Mouse (Mus musculus): ENCODE data around the gene Tenm1.

Gene Tenm1

DNA sequence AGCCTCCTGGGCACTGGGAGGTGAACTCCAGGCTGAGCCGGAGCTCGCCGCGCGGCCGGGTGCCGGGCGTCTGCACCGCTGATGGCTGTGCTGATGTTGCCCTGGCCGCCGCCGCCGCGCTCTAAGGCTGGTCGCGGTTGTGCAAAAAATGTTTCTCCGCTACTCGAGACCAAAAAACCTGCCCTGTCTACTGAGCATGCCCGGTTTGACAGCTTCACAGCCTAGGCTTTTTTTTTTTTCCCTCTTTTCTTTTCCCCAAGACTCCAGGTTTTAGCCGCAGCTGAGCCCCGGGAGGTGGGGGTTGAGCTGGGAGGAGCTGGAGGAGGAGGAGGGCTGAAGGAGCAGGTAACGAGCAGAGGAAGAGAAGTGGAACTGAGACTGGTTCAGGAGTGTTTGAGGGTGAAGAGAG, at the start of gene Tenm1:
Tenm1 (minus strand) TSS at position 272 of the 409 bp plus-strand sequence.
- DNase-seq = no peak

DNA sequence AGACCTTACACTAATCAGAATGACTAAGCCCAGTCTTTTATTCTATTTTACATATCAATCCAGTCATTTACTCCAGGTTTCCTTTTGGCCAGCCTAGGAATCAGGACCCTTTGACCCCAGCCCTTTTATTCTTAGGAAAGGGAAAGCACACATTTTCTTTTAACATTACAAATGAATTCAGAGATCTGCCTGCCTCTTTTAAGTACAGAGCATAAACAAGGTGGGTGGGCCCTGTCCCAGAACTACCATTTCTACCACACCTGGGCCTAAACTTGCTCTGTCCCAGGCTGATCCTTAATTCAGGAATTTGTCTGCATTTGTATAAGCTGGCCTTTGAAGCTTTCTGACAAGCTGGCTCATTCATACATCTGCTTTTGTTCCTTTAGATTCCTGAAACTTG, 38.4 kb upstream of the Tenm1 start:
- no peak for DNase-seq

GRCm38 (mm10) chrX:43430581-43430980, 1.7 kb upstream of the Tenm1 start:
- DNase-seq = no peak

DNA sequence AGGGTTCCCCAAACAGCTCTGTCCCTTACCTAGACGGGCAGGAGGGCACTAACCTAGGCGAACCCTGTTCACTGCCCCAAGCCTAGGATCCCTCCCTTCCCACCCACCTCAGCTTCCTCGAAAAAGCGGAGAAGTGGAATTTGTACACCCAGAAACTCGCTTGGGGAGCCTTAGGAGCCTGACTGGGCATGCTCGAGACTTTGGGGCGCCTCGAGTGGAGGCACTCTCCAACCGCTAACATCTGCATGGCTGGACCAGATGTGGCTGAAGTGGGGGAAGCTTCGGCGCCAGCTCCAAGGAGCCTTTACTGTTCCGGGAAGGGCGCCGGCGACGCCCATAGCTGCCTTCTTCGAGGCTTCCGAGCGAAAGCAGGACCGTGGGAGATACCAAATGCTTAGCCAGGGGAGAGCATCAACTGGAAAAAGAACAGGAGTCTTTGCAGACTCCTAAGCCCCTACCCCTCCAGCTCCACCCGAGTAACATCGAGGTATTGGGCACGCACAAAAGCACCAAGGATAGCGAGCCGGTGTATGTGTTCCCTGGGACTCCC, 1.1 kb upstream of the Tenm1 start:
- DNase-seq = no peak

DNA sequence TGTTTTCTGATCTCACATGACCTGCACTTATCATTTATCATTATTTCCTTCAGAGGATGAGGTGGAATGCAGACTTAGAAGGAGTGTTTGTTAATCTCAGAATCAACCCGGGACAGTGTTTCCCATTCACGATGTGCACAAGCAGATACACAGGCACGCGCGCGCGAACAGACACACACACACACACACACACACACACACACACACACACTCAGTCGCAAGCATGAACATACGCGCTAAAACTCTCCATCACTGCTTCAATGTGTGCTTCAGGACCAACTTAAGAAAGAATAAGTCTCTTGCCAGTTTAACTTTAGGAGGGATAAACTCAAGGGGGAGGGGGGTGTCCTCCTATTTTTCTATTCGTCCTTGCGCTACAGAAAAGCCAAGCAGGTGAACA, 411 bp upstream of the Tenm1 start:
- DNase-seq = no peak

DNA sequence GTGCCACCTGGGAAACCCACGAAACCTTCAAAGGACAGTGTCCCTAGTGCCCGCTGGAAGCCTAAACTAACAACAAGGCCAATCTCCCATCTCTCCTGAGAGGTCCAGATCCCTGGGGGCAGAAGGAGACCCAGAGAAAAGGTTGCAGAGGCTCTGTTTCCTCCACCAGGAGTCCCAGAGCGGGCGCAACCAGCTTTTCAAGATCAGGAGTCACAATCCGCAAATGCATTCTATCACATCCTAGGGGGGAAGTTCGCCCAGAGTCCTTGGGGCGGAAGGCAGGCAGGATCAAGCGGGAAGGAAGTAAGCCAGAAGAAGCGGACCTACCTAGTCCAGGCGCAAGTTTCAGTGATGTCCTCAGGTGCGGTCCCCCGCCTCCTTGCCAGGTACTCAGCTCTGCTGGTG, 963 bp downstream of the Tenm1 start:
- DNase-seq = no peak

DNA sequence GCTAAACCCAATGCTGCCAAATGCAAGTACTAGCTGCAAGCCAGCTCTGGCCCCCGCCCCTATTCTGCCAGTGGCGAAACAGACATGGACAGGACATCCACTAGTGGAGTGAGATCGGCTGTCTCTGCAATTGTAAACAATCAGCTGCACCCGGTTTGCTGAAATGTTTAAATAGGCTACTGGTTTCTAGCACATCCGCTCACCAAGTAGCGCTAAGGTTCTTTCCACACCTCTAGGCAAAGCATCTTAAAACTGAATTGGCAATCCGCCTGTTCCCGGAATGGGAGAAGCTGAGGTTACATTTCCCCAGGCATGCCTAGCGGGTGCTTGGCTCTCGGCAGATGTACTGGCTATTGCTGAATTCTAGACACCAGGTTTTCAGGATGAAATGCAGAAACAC, 1.8 kb downstream of the Tenm1 start:
- no peak for DNase-seq

- DNase-seq = no peak
These were observed 31.0 kb downstream of the Tenm1 start for GRCm38 (mm10) chrX:43397957-43398356.

GRCm38 (mm10) chrX:43388106-43388505, 40.8 kb downstream of the Tenm1 start:
- no peak for DNase-seq

GRCm38 (mm10) chrX:43372526-43372925, 56.4 kb downstream of the Tenm1 start:
- DNase-seq = no peak

DNA sequence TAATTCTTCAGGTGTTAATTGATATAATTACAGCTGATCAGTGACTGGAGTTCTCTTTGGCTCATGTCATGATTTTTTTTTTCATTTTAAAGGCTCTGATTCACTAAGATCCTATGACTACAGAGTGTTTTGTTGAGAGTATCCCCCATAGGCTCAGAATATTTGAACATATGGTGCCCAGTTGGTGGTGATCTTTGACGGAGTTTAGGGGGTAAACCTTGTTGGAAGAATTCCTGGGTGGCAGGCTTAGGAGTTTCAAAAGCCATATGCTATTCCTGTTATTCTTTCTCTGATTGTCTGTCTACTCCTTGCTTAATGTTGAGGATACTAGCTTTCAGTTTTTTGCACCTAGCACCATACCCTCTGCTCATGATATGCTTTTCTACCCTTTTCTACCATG, 109.6 kb downstream of the Tenm1 start:
- no peak for DNase-seq

DNA sequence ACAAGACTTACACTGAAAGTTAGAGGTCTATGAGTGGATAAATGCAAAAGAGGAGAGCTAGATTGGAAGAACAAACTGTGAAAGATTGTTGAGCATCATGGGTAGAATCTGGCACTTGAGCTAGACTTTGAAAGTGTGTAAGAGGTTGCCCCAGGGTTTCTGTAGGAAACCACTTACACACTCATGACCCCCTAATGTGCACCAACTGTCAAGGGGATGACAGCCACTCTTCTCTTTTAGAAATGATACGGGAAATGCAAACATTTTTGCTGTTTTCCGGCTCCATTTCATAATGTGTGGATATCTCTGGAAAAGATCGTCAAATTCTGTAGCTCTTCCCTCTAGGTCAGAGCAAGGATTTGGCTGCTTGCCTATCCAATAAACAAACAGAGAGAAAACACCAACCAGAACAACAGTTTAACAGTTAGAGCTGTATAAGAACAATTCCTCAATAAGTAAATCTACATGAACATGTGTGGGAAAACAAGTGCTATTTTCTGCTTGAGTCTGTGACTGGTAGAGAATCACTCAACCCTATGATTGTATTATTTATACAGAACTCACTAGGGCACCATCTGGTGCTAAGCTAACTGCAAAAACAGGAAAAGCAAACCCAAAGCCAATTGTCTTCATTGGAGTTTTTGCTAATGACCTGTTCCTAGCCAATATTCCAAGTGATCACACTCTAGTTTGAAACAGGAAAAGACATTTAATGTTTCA, 111.0 kb downstream of the Tenm1 start:
- DNase-seq = no peak

GRCm38 (mm10) chrX:43235844-43236243, 193.1 kb downstream of the Tenm1 start:
- DNase-seq = no peak

DNA sequence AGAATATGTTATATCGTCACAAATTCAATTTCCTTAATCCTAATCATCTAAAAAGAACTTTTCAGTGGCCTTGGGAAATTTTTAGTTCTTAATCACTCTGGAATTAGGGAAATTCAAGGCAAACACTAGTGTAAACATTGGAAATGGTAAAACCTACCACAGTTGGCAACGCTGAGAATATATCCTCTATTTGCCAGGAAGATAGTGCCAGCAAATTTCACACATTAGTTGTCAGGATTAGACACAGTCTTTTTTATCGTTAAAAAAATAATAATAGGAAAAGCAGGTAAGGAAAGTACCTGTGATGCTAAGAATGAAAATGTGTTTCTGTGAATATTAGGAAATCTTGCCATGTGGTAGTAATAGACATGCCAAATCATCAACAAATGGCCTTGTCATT, 223.9 kb downstream of the Tenm1 start:
- no peak for DNase-seq

DNA sequence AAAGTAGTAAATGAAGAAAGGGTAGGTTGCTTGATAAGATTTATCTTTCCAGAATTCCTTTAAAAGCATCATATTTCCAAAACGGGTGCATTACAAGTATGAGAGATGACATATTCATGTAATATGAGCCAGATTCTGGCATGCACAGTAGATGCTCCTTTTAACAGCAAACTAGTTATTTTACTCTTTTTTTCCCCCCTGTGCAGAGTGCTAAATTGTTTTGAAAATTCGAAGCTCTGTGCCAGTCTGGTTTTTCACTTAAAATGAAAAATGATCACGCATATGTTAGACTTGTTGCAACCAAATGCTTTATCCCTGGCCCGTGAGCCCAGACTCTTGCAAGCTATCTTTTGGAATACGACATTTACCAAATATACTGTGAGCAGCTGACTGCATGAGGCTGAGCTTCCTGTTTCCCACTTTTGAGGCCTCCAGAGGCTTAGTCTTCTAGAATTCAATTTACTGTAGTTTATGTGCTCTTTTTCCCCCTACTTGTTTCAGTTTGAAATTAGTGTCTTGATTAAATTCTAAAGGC, 226.6 kb downstream of the Tenm1 start:
- DNase-seq = no peak

GRCm38 (mm10) chrX:43182975-43183374, 246.0 kb downstream of the Tenm1 start:
- no peak for DNase-seq

GRCm38 (mm10) chrX:43151561-43151960, 277.4 kb downstream of the Tenm1 start:
- DNase-seq = no peak

DNA sequence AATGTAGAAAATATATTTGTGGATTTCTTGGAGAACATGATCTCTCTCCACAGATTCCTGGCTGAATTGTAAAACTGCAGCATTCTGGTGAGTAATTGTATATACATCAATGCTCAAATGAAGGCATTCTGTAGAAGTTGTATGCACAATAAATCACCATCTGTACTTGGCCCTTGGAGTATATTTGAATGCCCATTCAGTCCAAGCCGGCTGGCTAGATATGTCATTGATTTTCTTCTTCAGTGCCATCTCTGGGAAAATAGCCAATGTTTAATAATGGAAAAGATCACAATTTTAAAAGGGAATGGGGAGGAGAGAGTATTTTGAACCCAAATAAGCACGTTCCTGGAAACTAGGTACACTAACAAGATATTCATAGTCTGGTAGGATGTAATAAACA, 299.2 kb downstream of the Tenm1 start:
- no peak for DNase-seq

GRCm38 (mm10) chrX:43122491-43122890, 306.4 kb downstream of the Tenm1 start:
- DNase-seq = no peak

- no peak for DNase-seq
These were observed 306.9 kb downstream of the Tenm1 start for GRCm38 (mm10) chrX:43122001-43122400.

GRCm38 (mm10) chrX:42986100-42986499, 442.8 kb downstream of the Tenm1 start:
- DNase-seq = no peak

- DNase-seq = no peak
These were observed 455.4 kb downstream of the Tenm1 start for GRCm38 (mm10) chrX:42973562-42973961.

DNA sequence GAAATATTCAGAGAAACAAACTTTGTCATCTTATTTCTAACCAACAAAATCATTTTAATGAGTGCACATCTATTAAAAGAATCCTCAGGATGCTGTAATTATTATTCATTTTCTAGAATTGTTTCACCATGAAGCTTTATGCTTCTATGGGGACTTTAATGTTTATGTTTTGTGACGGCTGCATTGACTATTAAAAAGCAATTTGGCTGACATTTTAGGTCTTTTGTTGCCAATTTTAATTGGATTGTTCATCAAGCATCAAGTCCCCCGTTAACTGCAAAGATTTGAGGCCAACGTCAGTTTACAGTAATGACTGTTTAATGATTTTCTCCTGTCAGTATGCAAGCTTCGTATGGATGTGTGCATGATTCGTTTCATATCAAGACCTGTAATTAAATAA, 461.3 kb downstream of the Tenm1 start:
- DNase-seq = no peak

DNA sequence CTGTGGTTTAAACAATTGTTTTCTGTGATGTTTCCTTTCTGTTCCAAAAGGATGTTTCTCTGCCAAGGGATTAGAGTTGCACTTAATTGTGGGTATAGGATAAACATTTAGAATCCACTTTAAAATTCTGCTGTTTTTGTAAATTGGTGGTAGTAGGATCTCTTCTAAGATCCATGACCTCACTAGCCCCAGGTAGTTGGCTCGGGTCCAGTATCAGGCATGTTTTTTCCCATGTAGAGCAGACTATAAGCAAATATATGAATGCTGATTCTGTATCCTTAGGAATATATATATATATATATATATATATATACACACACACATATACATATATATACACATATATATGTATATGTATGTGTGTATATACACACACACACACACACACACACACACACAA, 567.2 kb downstream of the Tenm1 start:
- no peak for DNase-seq

GRCm38 (mm10) chrX:42781566-42781965, 647.4 kb downstream of the Tenm1 start:
- no peak for DNase-seq

Data from thymus, adult 18-20 months (tissue).